Mouse (Mus musculus) neural tube, embryonic 10.5 days (tissue): ENCODE results near the gene Bnc2.
A peak's percentile ranks its signal among the peaks of the same experiment; 100 is the strongest.

Experiments
- DNase-seq: peaks from one replicate; pipeline ENCODE4 v3.0.0-alpha.2; 2017; ENCODE audit warnings: low spot score; ENCODE audit errors: extremely low spot score

Bnc2 gene

GRCm38 (mm10) chr4:84633991-84634390 lies 41.1 kb downstream of the Bnc2 start:
- DNase-seq, result no peak

- no peak for DNase-seq
Measured at GRCm38 (mm10) chr4:84632832-84633789, 42.0 kb downstream of the Bnc2 start.

- no peak for DNase-seq
Measured at GRCm38 (mm10) chr4:84627616-84628015, 47.5 kb downstream of the Bnc2 start.

- DNase-seq, result no peak
Measured at GRCm38 (mm10) chr4:84623312-84623711, 51.8 kb downstream of the Bnc2 start.

GRCm38 (mm10) chr4:84621785-84622184 lies 53.3 kb downstream of the Bnc2 start:
- no peak for DNase-seq

- no peak for DNase-seq
Measured at GRCm38 (mm10) chr4:84609861-84610260, 65.2 kb downstream of the Bnc2 start.

- no peak for DNase-seq
Measured at GRCm38 (mm10) chr4:84604461-84604860, 70.6 kb downstream of the Bnc2 start.

- no peak for DNase-seq
Measured at GRCm38 (mm10) chr4:84580260-84580952, 94.7 kb downstream of the Bnc2 start.

- DNase-seq, result no peak
Measured at GRCm38 (mm10) chr4:84578296-84578695, 96.8 kb downstream of the Bnc2 start.

GRCm38 (mm10) chr4:84566123-84566522 lies 109.0 kb downstream of the Bnc2 start:
- DNase-seq, result no peak

- peak; percentile 84 for DNase-seq
Measured at GRCm38 (mm10) chr4:84545204-84545871, 129.7 kb downstream of the Bnc2 start.

GRCm38 (mm10) chr4:84544646-84545045 lies 130.4 kb downstream of the Bnc2 start:
- DNase-seq, result no peak

- no peak for DNase-seq
Measured at GRCm38 (mm10) chr4:84540531-84540930, 134.5 kb downstream of the Bnc2 start.

- DNase-seq, result no peak
Measured at GRCm38 (mm10) chr4:84539396-84539795, 135.7 kb downstream of the Bnc2 start.

GRCm38 (mm10) chr4:84528886-84529789 lies 145.9 kb downstream of the Bnc2 start:
- DNase-seq, result no peak

- DNase-seq, result no peak
Measured at GRCm38 (mm10) chr4:84528358-84528757, 146.7 kb downstream of the Bnc2 start.

GRCm38 (mm10) chr4:84527066-84527933 lies 147.8 kb downstream of the Bnc2 start:
- peak; percentile 33 for DNase-seq

- no peak for DNase-seq
Measured at GRCm38 (mm10) chr4:84523651-84524221, 151.3 kb downstream of the Bnc2 start.

- DNase-seq, result peak; percentile 24
Measured at GRCm38 (mm10) chr4:84523211-84523610, 151.9 kb downstream of the Bnc2 start.
